Mouse (Mus musculus): ENCODE measurements at regions not wholly inside any gene's neighbourhood (a gene's known extent, or its start where the extent isn't known, plus 50 kb on each side); places are given as distances from the start of the nearest gene placed in this dataset.

GRCm38 (mm10) chr15:88533354-88533753 is 66.7 kb upstream of the Zdhhc25 start:
- H3K9ac ChIP-seq (replicated peaks; ENCODE audit: low read depth), result no peak overlapping the region
- 60% methylated on average over 7 of the region's 7 CpGs for WGBS

GRCm38 (mm10) chr15:88535516-88535915 is 64.6 kb upstream of the Zdhhc25 start:
- H3K27ac ChIP-seq (ENCODE audit: low read length), result no peak overlapping the region
- WGBS, result 55% methylated on average over 2 of the region's 2 CpGs
- no peaks in the 10 kb centered on the region for H3K9me3 ChIP-seq (ENCODE audit: low read length)
- no peak overlapping the region for H3K4me3 ChIP-seq (ENCODE audit: low read depth, low read length)
- H3K27me3 ChIP-seq (replicated peaks; ENCODE audit: insufficient read depth, low read length), result no peaks in the 10 kb centered on the region
- DNase-seq (ENCODE audit: low spot score), result no peak
- no peaks in the 10 kb centered on the region for H3K36me3 ChIP-seq (ENCODE audit: insufficient read depth, low read length)
- no peak overlapping the region for H3K9ac ChIP-seq (replicated peaks; ENCODE audit: low read depth)
- no peak overlapping the region for H3K4me2 ChIP-seq (replicated peaks; ENCODE audit: low read depth, low read length)
- ATAC-seq, result no peak
- no peaks in the 10 kb centered on the region for H3K4me1 ChIP-seq (ENCODE audit: insufficient read depth, low read depth, low read length)
- TF ChIP-seq EP300 (IDR thresholded peaks at IDR 0.05) (no peak), CTCF (IDR thresholded peaks at IDR 0.05) (no peak)

More at GRCm38 (mm10) chr15:88533354-88533753, 66.7 kb upstream of the Zdhhc25 start:
- DNase-seq (ENCODE audit: low spot score), result no peak
- H3K27me3 ChIP-seq (replicated peaks; ENCODE audit: insufficient read depth, low read length), result no peaks in the 10 kb centered on the region
- H3K27ac ChIP-seq (ENCODE audit: low read length), result no peak overlapping the region
- H3K9me3 ChIP-seq (ENCODE audit: low read length), result 0 out of 2 replicates have a peak, but pooled peaks cover 2% of the 10 kb centered on the region
- H3K36me3 ChIP-seq (ENCODE audit: insufficient read depth, low read length), result no peaks in the 10 kb centered on the region
- no peak overlapping the region for H3K4me2 ChIP-seq (replicated peaks; ENCODE audit: low read depth, low read length)
- no peaks in the 10 kb centered on the region for H3K4me1 ChIP-seq (ENCODE audit: insufficient read depth, low read depth, low read length)
- no peak overlapping the region for H3K4me3 ChIP-seq (ENCODE audit: low read depth, low read length)
- ATAC-seq, result no peak
- TF ChIP-seq CTCF (IDR thresholded peaks at IDR 0.05) (no peak), EP300 (IDR thresholded peaks at IDR 0.05) (no peak)

DNA sequence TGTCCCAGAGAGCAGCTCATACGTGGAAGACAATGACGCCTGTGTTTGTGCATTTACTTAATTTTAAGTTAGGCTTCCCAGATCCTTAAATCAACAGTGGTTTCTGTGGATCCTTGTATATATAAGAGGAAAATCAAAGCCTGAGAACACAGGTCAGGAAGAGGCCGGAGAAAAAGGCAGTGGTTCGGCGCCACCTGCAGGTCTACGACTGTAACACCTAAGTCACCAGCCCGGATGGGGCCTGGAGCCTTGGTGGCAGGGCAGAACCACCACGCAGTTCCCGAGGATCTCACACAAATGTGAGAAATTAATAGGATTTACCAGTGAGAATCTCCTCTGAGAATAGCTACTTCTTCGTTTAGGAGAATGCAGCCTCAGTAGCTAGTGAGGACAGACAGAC is 62.9 kb upstream of the Zdhhc25 start:
- Histone ChIP-seq H3K4me2 (replicated peaks; ENCODE audit: low read depth, low read length) (no peak overlapping the region), H3K27me3 (replicated peaks; ENCODE audit: insufficient read depth, low read length) (no peaks in the 10 kb centered on the region), H3K27ac (ENCODE audit: low read length) (no peak overlapping the region), H3K9me3 (ENCODE audit: low read length) (no peaks in the 10 kb centered on the region), H3K4me1 (ENCODE audit: insufficient read depth, low read depth, low read length) (no peaks in the 10 kb centered on the region), H3K36me3 (ENCODE audit: insufficient read depth, low read length) (no peaks in the 10 kb centered on the region), H3K9ac (replicated peaks; ENCODE audit: low read depth) (no peak overlapping the region), H3K4me3 (ENCODE audit: low read depth, low read length) (no peak overlapping the region)
- peak; percentile 15 for DNase-seq (ENCODE audit: low spot score)
- TF ChIP-seq EP300 (IDR thresholded peaks at IDR 0.05) (no peak), CTCF (IDR thresholded peaks at IDR 0.05) (peak; percentile 55)
- WGBS, result 11% methylated on average over 10 of the region's 10 CpGs
- ATAC-seq, result no peak

DNA sequence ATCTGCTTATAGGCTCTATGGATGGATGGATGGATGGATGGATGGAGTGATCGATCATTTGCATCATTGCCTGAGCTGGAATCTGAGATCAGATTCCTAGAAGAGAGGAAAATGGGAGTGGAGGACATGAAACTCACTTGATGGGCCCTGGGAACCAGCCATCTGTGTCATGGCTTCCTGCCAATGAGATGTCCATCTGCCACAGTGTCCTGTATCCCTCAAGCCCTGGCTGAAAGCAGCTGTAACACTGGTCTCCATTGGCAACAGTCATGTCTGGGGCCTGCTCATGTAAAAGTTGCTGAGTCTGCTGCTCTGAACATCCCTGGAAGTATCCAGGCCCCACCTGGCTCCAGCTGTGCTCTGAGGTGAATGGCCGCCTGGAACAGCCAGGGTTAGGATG is 57.5 kb upstream of the Zdhhc25 start:
- H3K27me3 ChIP-seq (replicated peaks; ENCODE audit: insufficient read depth, low read length), result no peaks in the 10 kb centered on the region
- H3K36me3 ChIP-seq (ENCODE audit: insufficient read depth, low read length), result no peaks in the 10 kb centered on the region
- no peak for TF ChIP-seq CTCF (IDR thresholded peaks at IDR 0.05)
- TF ChIP-seq EP300 (IDR thresholded peaks at IDR 0.05), result no peak
- H3K4me2 ChIP-seq (replicated peaks; ENCODE audit: low read depth, low read length), result no peak overlapping the region
- ATAC-seq, result no peak
- DNase-seq (ENCODE audit: low spot score), result no peak
- no peak overlapping the region for H3K27ac ChIP-seq (ENCODE audit: low read length)
- H3K4me3 ChIP-seq (ENCODE audit: low read depth, low read length), result no peak overlapping the region
- no peaks in the 10 kb centered on the region for H3K4me1 ChIP-seq (ENCODE audit: insufficient read depth, low read depth, low read length)
- WGBS, result 62% methylated on average over 2 of the region's 2 CpGs
- no peak overlapping the region for H3K9ac ChIP-seq (replicated peaks; ENCODE audit: low read depth)
- no peaks in the 10 kb centered on the region for H3K9me3 ChIP-seq (ENCODE audit: low read length)

- TF ChIP-seq EP300 (IDR thresholded peaks at IDR 0.05) (no peak), CTCF (IDR thresholded peaks at IDR 0.05) (no peak)
- Histone ChIP-seq H3K27ac (ENCODE audit: low read length) (no peak overlapping the region), H3K4me2 (replicated peaks; ENCODE audit: low read depth, low read length) (no peak overlapping the region), H3K9me3 (ENCODE audit: low read length) (no peaks in the 10 kb centered on the region), H3K4me1 (ENCODE audit: insufficient read depth, low read depth, low read length) (no peaks in the 10 kb centered on the region), H3K9ac (replicated peaks; ENCODE audit: low read depth) (no peak overlapping the region), H3K4me3 (ENCODE audit: low read depth, low read length) (no peak overlapping the region), H3K27me3 (replicated peaks; ENCODE audit: insufficient read depth, low read length) (no peaks in the 10 kb centered on the region), H3K36me3 (ENCODE audit: insufficient read depth, low read length) (no peaks in the 10 kb centered on the region)
- DNase-seq (ENCODE audit: low spot score), result no peak
- no peak for ATAC-seq
- 72% methylated on average over 5 of the region's 5 CpGs for WGBS
Measured at GRCm38 (mm10) chr15:88544216-88544615, 55.9 kb upstream of the Zdhhc25 start.

GRCm38 (mm10) chr15:88548261-88548660 is 51.8 kb upstream of the Zdhhc25 start:
- no peak for ATAC-seq
- Histone ChIP-seq H3K4me1 (ENCODE audit: insufficient read depth, low read depth, low read length) (no peaks in the 10 kb centered on the region), H3K4me2 (replicated peaks; ENCODE audit: low read depth, low read length) (no peak overlapping the region), H3K36me3 (ENCODE audit: insufficient read depth, low read length) (no peaks in the 10 kb centered on the region), H3K9me3 (ENCODE audit: low read length) (no peaks in the 10 kb centered on the region), H3K27ac (ENCODE audit: low read length) (no peak overlapping the region), H3K4me3 (ENCODE audit: low read depth, low read length) (no peak overlapping the region), H3K27me3 (replicated peaks; ENCODE audit: insufficient read depth, low read length) (no peaks in the 10 kb centered on the region), H3K9ac (replicated peaks; ENCODE audit: low read depth) (no peak overlapping the region)
- 49% methylated on average over 6 of the region's 6 CpGs for WGBS
- TF ChIP-seq EP300 (IDR thresholded peaks at IDR 0.05), result no peak
- TF ChIP-seq CTCF (IDR thresholded peaks at IDR 0.05), result no peak
- no peak for DNase-seq (ENCODE audit: low spot score)

Data from lung, postnatal 0 days (tissue).